ENCODE assay signal across 17 mouse cellular contexts in genomic region chr9:47738799-47739198, GRCm38 (mm10).
DNase-seq lines count a peak whose midpoint lies in the region; ATAC-seq lines count a peak whose summit lies in the region.
"Had no signal": no experiment of that assay in that cellular context is flagged by ENCODE, and none has a peak within 500 bp of the region (broad histone marks: within the 10 kb centered on the region; RNA-seq: fewer than 3 reads in every experiment).

No protein-coding gene starts in this region.

- WGBS in neural tube, embryonic 13.5 days, result 33% methylated on average over 4 of the region's 4 CpGs
- WGBS in neural tube, embryonic 15.5 days, result 40% methylated on average over 4 of the region's 4 CpGs
- WGBS in hindbrain, embryonic 13.5 days, result 37% methylated on average over 4 of the region's 4 CpGs
- WGBS in midbrain, embryonic 12.5 days, result 31% methylated on average over 4 of the region's 4 CpGs

- no peak overlapping the region for H3K4me2 ChIP-seq in neural tube, embryonic 13.5 days
- H3K4me2 ChIP-seq in neural tube, embryonic 15.5 days, result no peak overlapping the region
- no peak overlapping the region for H3K4me2 ChIP-seq in hindbrain, embryonic 13.5 days
- H3K4me2 ChIP-seq in midbrain, embryonic 12.5 days (replicated peaks), result no peak overlapping the region
- H3K4me2 ChIP-seq: heart, embryonic 15.5 days; limb, embryonic 15.5 days had no signal

- no peaks in the 10 kb centered on the region for H3K9me3 ChIP-seq in neural tube, embryonic 13.5 days
- H3K9me3 ChIP-seq in neural tube, embryonic 15.5 days (replicated peaks), result no peaks in the 10 kb centered on the region
- H3K9me3 ChIP-seq in hindbrain, embryonic 13.5 days, result no peaks in the 10 kb centered on the region
- no peaks in the 10 kb centered on the region for H3K9me3 ChIP-seq in midbrain, embryonic 12.5 days
- H3K9me3 ChIP-seq: heart, embryonic 15.5 days; limb, embryonic 15.5 days had no signal

- no peak for ATAC-seq in neural tube, embryonic 13.5 days (ENCODE audit: low read depth)
- no peak for ATAC-seq in neural tube, embryonic 15.5 days (ENCODE audit: low FRiP score)
- no peak for ATAC-seq in hindbrain, embryonic 13.5 days (ENCODE audit: low FRiP score)
- no peak for ATAC-seq in midbrain, embryonic 12.5 days (ENCODE audit: low FRiP score, low read depth)
- no peak for ATAC-seq in granulocyte monocyte progenitor cell, adult 5-6 weeks (replicated peaks; ENCODE audit: poor library complexity, severe bottlenecking)

- peak overlapping the region; percentile 54 for H3K27ac ChIP-seq in neural tube, embryonic 13.5 days (replicated peaks)
- no peak overlapping the region for H3K27ac ChIP-seq in neural tube, embryonic 15.5 days (replicated peaks)
- H3K27ac ChIP-seq in hindbrain, embryonic 13.5 days, result peak overlapping the region; percentile 76
- peak overlapping the region; percentile 56 for H3K27ac ChIP-seq in midbrain, embryonic 12.5 days (replicated peaks)
- H3K27ac ChIP-seq: gastrocnemius, adult 2 months; heart, embryonic 15.5 days; kidney, postnatal 0 days; limb, embryonic 15.5 days had no signal

- H3K27me3 ChIP-seq in neural tube, embryonic 13.5 days, result no peaks in the 10 kb centered on the region
- no peaks in the 10 kb centered on the region for H3K27me3 ChIP-seq in neural tube, embryonic 15.5 days (replicated peaks)
- no peaks in the 10 kb centered on the region for H3K27me3 ChIP-seq in hindbrain, embryonic 13.5 days
- no peaks in the 10 kb centered on the region for H3K27me3 ChIP-seq in midbrain, embryonic 12.5 days
- H3K27me3 ChIP-seq: heart, embryonic 15.5 days; limb, embryonic 15.5 days had no signal

- peaks cover 46% of the 10 kb centered on the region for H3K4me1 ChIP-seq in neural tube, embryonic 13.5 days (replicated peaks)
- peaks cover 33% of the 10 kb centered on the region for H3K4me1 ChIP-seq in neural tube, embryonic 15.5 days
- H3K4me1 ChIP-seq in hindbrain, embryonic 13.5 days (replicated peaks), result peaks cover 60% of the 10 kb centered on the region
- peaks cover 27% of the 10 kb centered on the region for H3K4me1 ChIP-seq in midbrain, embryonic 12.5 days
- H3K4me1 ChIP-seq: heart, embryonic 15.5 days; limb, embryonic 15.5 days had no signal

- H3K4me3 ChIP-seq in neural tube, embryonic 13.5 days, result no peak overlapping the region
- H3K4me3 ChIP-seq in neural tube, embryonic 15.5 days (replicated peaks), result no peak overlapping the region
- no peak overlapping the region for H3K4me3 ChIP-seq in hindbrain, embryonic 13.5 days
- H3K4me3 ChIP-seq in midbrain, embryonic 12.5 days, result no peak overlapping the region
- H3K4me3 ChIP-seq: gastrocnemius, adult 2 months; heart, embryonic 15.5 days; limb, embryonic 15.5 days had no signal

- no peak for DNase-seq in cerebellum, adult 18-20 months
- DNase-seq in layer of hippocampus, adult 8-10 months (ENCODE audit: low spot score in 2 of 2), result no peak
- DNase-seq: adrenal gland, postnatal 36 days; cerebellum, adult 11 months; cerebellum, postnatal 36 days; gastrocnemius, adult 2 months; heart, adult 11 months; kidney, adult 11 months; lung, postnatal 14 days had no signal

- H3K9ac ChIP-seq in neural tube, embryonic 13.5 days, result 0 out of 2 replicates have a peak overlapping the region, but pooled peaks have one; percentile 54
- H3K9ac ChIP-seq in neural tube, embryonic 15.5 days (replicated peaks), result no peak overlapping the region
- peak overlapping the region; percentile 56 for H3K9ac ChIP-seq in hindbrain, embryonic 13.5 days
- no peak overlapping the region for H3K9ac ChIP-seq in midbrain, embryonic 12.5 days (replicated peaks)
- H3K9ac ChIP-seq: heart, embryonic 15.5 days; limb, embryonic 15.5 days had no signal

- H3K36me3 ChIP-seq in neural tube, embryonic 13.5 days, result no peaks in the 10 kb centered on the region
- H3K36me3 ChIP-seq in neural tube, embryonic 15.5 days, result no peaks in the 10 kb centered on the region
- no peaks in the 10 kb centered on the region for H3K36me3 ChIP-seq in hindbrain, embryonic 13.5 days
- no peaks in the 10 kb centered on the region for H3K36me3 ChIP-seq in midbrain, embryonic 12.5 days
- H3K36me3 ChIP-seq: heart, embryonic 15.5 days; limb, embryonic 15.5 days had no signal

Comparison
In these comparisons a context has a peak if more than half of its experiments do, and no peak if none do; other contexts are left out.
1. H3K9ac ChIP-seq: peak in neural tube, embryonic 13.5 days (single experiment) and hindbrain, embryonic 13.5 days (single experiment); none in neural tube, embryonic 15.5 days (single experiment) and midbrain, embryonic 12.5 days (single experiment).